Mouse (Mus musculus): ENCODE measurements around the gene Ugt1a6a. TPM values are rescaled to one million over a fixed set of nuclear protein-coding genes. Genes with fewer than 3 reads are reported as not detected.

Gene Ugt1a6a
- polyA plus RNA-seq, 1 experiment from 2014 or later, result 0.81 TPM

DNA sequence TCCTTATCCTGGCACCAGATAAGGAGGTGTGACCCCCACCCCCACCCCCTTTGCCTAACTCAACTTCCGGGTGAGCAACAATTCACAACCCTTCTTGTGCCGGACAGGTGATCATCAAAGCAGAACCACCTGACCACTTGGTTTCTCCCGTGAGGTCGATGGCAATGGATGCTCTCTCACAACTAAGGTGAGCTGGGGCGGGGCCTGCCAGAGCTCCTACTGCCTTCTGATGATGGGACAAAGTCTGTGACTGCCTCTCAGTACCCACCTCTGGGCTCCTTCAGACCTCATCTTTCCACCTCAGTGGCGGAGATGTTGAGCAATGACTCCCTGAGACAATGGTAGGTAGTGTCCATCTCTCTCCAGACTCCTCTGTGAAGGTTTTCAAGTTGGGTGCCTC lies 111.3 kb downstream of the Ugt1a6a start:
- no peak for ATAC-seq (replicated peaks; ENCODE audit: insufficient number of reproducible peaks, insufficient read depth, low FRiP score, low read depth)
- H3K4me2 ChIP-seq, result no peak overlapping the region
- 71% methylated on average over 6 of the region's 6 CpGs for WGBS
- H3K27me3 ChIP-seq, result no peaks in the 10 kb centered on the region
- no peak overlapping the region for H3K4me3 ChIP-seq
- no peak overlapping the region for H3K9ac ChIP-seq
- H3K27ac ChIP-seq, result no peak overlapping the region
- H3K4me1 ChIP-seq (replicated peaks), result no peaks in the 10 kb centered on the region
- H3K9me3 ChIP-seq (replicated peaks), result peaks cover 55% of the 10 kb centered on the region
- no peaks in the 10 kb centered on the region for H3K36me3 ChIP-seq

DNA sequence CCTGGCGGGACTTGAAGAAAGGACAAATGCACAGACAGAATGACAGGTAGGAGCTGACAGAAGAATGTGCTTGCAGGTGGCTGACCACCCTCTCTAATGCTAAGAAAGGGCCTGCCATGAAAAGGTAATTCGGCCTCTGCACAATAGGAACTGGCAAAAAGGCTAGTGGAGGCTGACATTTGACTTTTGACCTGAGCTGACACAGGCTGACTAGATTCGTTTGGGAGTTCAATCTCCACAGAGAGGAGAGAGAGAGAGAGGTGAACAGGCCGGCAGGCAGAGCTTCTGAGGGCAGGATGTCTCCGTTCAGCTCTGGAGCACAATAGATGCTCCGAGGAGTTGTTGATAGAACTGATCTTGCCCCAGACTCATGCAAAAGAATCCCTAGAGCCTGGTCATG lies 111.8 kb downstream of the Ugt1a6a start:
- H3K9me3 ChIP-seq (replicated peaks), result peaks cover 58% of the 10 kb centered on the region
- no peak overlapping the region for H3K9ac ChIP-seq
- H3K36me3 ChIP-seq, result no peaks in the 10 kb centered on the region
- no peak overlapping the region for H3K27ac ChIP-seq
- H3K4me2 ChIP-seq, result no peak overlapping the region
- no peak for ATAC-seq (replicated peaks; ENCODE audit: insufficient number of reproducible peaks, insufficient read depth, low FRiP score, low read depth)
- 41% methylated on average over 6 of the region's 6 CpGs for WGBS
- no peak overlapping the region for H3K4me3 ChIP-seq
- H3K27me3 ChIP-seq, result no peaks in the 10 kb centered on the region
- no peaks in the 10 kb centered on the region for H3K4me1 ChIP-seq (replicated peaks)

DNA sequence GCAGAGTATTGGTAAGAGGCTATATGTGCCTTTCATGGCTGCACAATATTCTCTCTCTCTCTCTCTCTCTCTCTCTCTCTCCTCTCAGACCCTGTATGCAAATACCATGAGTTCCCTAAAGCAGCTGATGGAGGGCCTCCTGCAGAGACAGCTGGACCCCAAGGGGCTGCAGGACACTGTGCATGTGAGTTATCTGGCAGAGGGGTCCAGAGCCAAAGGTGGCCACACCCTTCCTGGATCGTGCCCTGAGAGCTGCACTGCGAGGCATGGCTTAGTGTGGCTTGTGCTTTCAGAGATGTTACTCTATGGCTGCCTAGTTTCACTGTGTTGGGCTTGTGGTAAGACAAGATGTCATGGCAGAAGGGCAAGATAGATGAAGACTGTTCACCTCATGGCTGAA lies 113.1 kb downstream of the Ugt1a6a start:
- H3K9me3 ChIP-seq (replicated peaks), result peaks cover 55% of the 10 kb centered on the region
- no peak overlapping the region for H3K4me2 ChIP-seq
- no peak overlapping the region for H3K9ac ChIP-seq
- H3K4me3 ChIP-seq, result no peak overlapping the region
- ATAC-seq (replicated peaks; ENCODE audit: insufficient number of reproducible peaks, insufficient read depth, low FRiP score, low read depth), result no peak
- no peak overlapping the region for H3K27ac ChIP-seq
- H3K27me3 ChIP-seq, result no peaks in the 10 kb centered on the region
- 49% methylated on average over 2 of the region's 2 CpGs for WGBS
- no peaks in the 10 kb centered on the region for H3K36me3 ChIP-seq
- H3K4me1 ChIP-seq (replicated peaks), result no peaks in the 10 kb centered on the region

DNA sequence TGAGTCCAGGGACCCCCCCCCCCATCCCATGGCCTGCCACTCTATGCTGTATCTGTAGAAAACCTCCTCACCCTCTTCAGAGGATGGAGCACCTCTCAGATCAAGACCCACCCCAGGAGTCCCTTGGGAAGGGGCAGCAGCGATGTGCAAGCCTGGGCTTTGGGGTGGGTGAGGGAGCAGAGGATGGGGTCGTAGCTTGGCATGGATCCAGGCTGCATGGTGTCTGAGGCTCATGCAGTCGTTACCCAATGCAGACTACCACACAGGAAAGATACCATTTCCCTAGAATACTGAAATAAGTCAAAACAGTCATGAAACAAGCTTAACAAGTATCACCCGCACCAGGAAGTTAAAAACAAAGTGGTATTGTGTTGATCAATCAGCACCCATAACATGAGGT lies 114.0 kb downstream of the Ugt1a6a start:
- no peak for ATAC-seq (replicated peaks; ENCODE audit: insufficient number of reproducible peaks, insufficient read depth, low FRiP score, low read depth)
- Histone ChIP-seq H3K4me1 (replicated peaks) (no peaks in the 10 kb centered on the region), H3K27me3 (no peaks in the 10 kb centered on the region), H3K9me3 (replicated peaks) (peaks cover 48% of the 10 kb centered on the region), H3K27ac (no peak overlapping the region), H3K4me2 (no peak overlapping the region), H3K9ac (no peak overlapping the region), H3K4me3 (no peak overlapping the region), H3K36me3 (no peaks in the 10 kb centered on the region)
- WGBS, result 56% methylated on average over 4 of the region's 4 CpGs

DNA sequence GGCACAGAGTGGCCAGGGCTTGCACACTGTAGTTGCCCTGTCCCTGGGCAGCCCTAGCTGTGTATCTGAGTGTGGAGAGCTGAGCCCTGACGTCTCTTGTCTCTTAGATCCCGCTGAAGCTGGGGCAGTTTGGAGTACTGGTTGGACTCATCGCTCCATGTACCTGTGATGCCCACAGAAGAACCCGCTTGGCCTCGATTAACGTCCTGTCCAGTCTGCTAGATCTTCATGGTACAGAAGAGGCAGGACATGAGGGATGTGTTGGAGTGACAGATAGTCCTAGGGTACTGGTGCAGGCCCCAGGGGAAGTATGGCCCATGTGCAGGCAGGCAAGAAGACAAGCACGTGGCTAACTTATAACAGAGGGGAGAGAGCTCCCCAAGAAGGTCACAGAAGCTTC lies 115.0 kb downstream of the Ugt1a6a start:
- Histone ChIP-seq H3K27ac (no peak overlapping the region), H3K9ac (no peak overlapping the region), H3K27me3 (no peaks in the 10 kb centered on the region), H3K4me2 (no peak overlapping the region), H3K4me3 (no peak overlapping the region), H3K36me3 (no peaks in the 10 kb centered on the region), H3K4me1 (replicated peaks) (no peaks in the 10 kb centered on the region), H3K9me3 (replicated peaks) (peaks cover 42% of the 10 kb centered on the region)
- 72% methylated on average over 7 of the region's 7 CpGs for WGBS
- peak; percentile 0; the same call in 1 of the 2 replicates for ATAC-seq (replicated peaks; ENCODE audit: insufficient number of reproducible peaks, insufficient read depth, low FRiP score, low read depth)

DNA sequence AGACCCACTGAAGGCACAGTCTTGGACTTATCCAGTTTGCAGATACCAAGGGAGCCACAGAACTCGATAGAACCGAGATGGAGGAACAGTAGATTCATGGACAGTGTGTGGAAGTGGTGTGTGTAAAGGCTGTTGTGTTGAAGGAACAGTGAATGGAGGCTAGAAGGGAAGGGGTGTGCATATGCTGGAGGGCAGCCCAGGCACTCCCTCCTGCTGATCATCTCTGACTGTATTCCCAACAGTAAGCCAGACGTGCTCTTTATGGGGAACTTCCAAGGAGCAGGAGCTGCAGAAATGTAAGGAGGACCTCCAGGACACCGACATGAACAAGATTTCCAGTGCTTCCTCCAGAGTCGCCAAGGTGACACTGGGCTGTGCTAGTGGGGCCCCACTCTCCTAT lies 115.4 kb downstream of the Ugt1a6a start:
- Histone ChIP-seq H3K36me3 (no peaks in the 10 kb centered on the region), H3K9ac (no peak overlapping the region), H3K9me3 (replicated peaks) (peaks cover 38% of the 10 kb centered on the region), H3K4me2 (no peak overlapping the region), H3K4me3 (no peak overlapping the region), H3K27me3 (no peaks in the 10 kb centered on the region), H3K4me1 (replicated peaks) (no peaks in the 10 kb centered on the region), H3K27ac (no peak overlapping the region)
- 73% methylated on average over 5 of the region's 5 CpGs for WGBS
- no peak for ATAC-seq (replicated peaks; ENCODE audit: insufficient number of reproducible peaks, insufficient read depth, low FRiP score, low read depth)

DNA sequence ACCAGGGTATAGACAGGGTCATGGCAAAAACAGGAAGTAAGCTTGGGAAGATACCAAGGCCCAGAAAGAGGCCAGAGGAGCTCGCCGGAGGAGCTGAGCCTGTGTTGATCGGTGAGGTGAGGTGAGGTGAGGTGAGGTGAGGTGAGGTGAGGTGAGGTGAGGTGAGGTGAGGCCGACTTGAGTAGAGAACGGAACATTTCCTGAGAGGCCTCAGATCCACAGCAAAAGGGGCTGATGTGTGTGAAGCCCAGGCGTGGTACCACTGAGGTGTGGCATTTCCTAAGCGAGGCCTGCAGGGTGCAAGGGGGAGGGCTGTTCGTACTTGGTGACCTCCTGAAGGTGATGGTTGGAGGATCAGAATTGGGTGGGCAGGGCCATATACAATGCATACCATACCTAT lies 118.5 kb downstream of the Ugt1a6a start:
- H3K27me3 ChIP-seq, result no peaks in the 10 kb centered on the region
- H3K9me3 ChIP-seq (replicated peaks), result peaks cover 33% of the 10 kb centered on the region
- no peak overlapping the region for H3K4me2 ChIP-seq
- H3K27ac ChIP-seq, result no peak overlapping the region
- no peak overlapping the region for H3K4me3 ChIP-seq
- H3K4me1 ChIP-seq (replicated peaks), result no peaks in the 10 kb centered on the region
- no peak for ATAC-seq (replicated peaks; ENCODE audit: insufficient number of reproducible peaks, insufficient read depth, low FRiP score, low read depth)
- WGBS, result 66% methylated on average over 8 of the region's 8 CpGs
- H3K9ac ChIP-seq, result no peak overlapping the region
- no peaks in the 10 kb centered on the region for H3K36me3 ChIP-seq

DNA sequence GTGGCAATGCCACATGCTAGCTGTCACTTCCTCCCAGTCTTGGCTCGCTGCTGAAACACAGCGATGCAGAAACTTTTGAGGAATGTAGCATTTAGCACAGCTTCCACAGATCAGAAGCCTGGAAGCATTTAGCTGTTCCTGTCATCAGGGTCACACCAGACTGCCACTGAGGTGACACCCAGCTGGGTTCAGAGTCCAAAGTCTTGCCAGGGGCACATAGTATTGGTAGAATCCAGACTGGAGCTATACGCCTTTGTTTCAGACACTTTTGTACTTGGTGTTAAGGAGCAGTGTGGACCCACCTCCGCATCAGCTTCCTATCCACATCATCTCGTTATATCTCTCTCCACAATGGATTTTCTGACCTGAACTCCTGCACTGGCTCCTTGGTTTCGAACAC lies 118.9 kb downstream of the Ugt1a6a start:
- Histone ChIP-seq H3K27ac (no peak overlapping the region), H3K4me3 (no peak overlapping the region), H3K9ac (no peak overlapping the region), H3K27me3 (no peaks in the 10 kb centered on the region), H3K4me2 (no peak overlapping the region), H3K9me3 (replicated peaks) (peaks cover 33% of the 10 kb centered on the region), H3K4me1 (replicated peaks) (no peaks in the 10 kb centered on the region), H3K36me3 (no peaks in the 10 kb centered on the region)
- ATAC-seq (replicated peaks; ENCODE audit: insufficient number of reproducible peaks, insufficient read depth, low FRiP score, low read depth), result no peak
- 64% methylated on average over 6 of the region's 6 CpGs for WGBS

DNA sequence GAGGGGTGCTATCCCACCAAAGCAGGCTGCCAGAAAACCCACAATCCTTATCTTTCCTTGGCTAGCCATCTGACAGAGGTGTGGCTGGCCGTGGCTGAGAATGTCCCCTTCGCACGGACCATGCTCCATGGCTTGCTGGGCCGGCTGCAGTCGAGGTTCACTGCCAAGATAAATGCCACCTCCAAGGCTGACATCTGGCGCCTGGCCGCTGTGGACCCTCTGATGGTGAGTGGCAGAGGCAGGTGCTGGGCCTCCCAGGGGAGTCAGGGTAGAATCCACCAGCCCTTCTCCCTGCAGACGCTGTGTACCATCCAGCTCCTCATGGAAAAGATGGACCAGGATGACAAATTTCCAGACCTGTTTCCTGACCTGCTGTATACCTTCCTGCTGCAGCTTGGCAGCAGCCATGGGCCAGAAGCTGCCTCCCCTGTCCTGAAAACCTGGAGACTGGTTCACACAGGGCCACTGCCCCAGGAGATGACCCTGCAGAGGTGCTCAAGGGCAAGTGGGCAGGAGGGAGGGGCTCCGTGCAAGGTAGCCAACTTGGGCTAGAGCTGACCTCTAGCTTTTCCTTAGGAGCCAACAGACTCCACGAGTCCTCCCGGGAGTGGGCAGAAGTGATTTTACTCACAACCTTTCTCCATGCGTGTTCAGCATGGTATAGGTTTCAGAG lies 120.3 kb downstream of the Ugt1a6a start:
- ATAC-seq (replicated peaks; ENCODE audit: insufficient number of reproducible peaks, insufficient read depth, low FRiP score, low read depth), result no peak
- Histone ChIP-seq H3K4me2 (no peak overlapping the region), H3K9me3 (replicated peaks) (peaks cover 22% of the 10 kb centered on the region), H3K36me3 (no peaks in the 10 kb centered on the region), H3K4me3 (no peak overlapping the region), H3K27ac (no peak overlapping the region), H3K27me3 (no peaks in the 10 kb centered on the region), H3K4me1 (replicated peaks) (peaks cover 10% of the 10 kb centered on the region), H3K9ac (no peak overlapping the region)
- 80% methylated on average over 12 of the region's 12 CpGs for WGBS

DNA sequence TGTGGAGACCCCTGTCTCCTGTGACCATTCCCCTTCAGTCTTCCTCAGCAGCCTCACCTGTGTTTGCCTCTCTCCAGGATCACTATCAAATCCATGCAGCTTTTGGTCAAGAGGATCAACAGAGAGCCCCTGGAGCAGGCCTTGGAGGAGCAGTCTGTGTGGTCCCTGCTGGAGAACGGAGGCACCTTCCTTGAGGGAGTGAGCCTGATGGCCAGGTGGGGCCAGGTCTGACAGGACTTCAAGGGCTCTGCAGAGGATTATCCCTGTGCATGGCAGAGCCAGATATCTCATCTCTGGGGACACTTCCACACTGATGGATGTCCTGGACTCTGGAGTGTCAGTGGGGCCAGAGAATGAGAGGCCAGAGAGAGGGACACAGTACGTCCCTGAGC lies 120.9 kb downstream of the Ugt1a6a start:
- WGBS, result 55% methylated on average over 2 of the region's 2 CpGs
- Histone ChIP-seq H3K4me2 (no peak overlapping the region), H3K27ac (no peak overlapping the region), H3K9me3 (replicated peaks) (peaks cover 16% of the 10 kb centered on the region), H3K36me3 (no peaks in the 10 kb centered on the region), H3K4me3 (no peak overlapping the region), H3K9ac (no peak overlapping the region), H3K4me1 (replicated peaks) (peaks cover 14% of the 10 kb centered on the region), H3K27me3 (no peaks in the 10 kb centered on the region)
- 0 out of 2 replicates have a peak, but pooled peaks have one; percentile 3 for ATAC-seq (replicated peaks; ENCODE audit: insufficient number of reproducible peaks, insufficient read depth, low FRiP score, low read depth)

DNA sequence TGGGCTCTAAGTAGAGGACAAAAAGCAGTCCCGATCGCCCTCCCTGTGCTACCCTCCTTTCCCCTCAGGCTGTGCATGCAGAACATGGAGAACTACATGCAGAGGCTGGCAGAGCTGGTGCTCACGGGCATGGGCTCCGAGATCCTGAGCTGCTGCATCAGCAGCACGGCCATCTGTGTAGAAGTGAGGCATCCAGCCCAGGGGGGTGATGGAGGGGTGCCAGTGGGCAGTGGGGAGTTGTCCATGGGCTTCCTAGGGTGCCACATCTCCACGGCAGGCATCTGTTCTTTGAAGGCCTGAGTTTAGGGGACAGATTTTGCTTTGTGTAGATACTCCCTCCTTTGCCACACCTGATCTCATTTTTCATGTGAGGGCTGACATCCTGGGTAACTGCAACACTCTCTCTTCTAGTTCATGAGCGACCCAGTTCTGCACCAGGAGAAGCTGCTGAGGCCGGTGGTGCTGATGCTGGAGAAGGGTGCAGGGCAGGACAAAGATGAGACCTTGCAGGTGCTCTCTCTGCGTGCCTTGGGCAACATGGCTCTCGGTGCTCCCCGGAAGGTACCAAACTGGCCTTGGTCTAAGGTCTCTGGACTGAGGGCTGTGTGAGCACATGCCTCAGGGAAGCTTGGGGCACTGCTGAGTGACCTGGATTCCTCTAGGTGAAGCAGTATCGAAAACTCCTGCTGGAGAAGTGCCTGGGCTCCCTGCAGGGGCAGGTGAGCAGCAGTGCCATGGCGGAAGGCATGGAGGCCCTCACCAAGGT lies 121.6 kb downstream of the Ugt1a6a start:
- WGBS, result 74% methylated on average over 13 of the region's 13 CpGs
- ATAC-seq (replicated peaks; ENCODE audit: insufficient number of reproducible peaks, insufficient read depth, low FRiP score, low read depth), result no peak; the same call in 1 of the 2 replicates
- H3K4me1 ChIP-seq (replicated peaks), result peaks cover 14% of the 10 kb centered on the region
- no peak overlapping the region for H3K27ac ChIP-seq
- H3K27me3 ChIP-seq, result no peaks in the 10 kb centered on the region
- H3K9me3 ChIP-seq (replicated peaks), result peaks cover 9% of the 10 kb centered on the region; the same call in 1 of the 2 replicates
- 0 out of 2 replicates have a peak, but pooled peaks cover 7% of the 10 kb centered on the region for H3K36me3 ChIP-seq
- no peak overlapping the region for H3K9ac ChIP-seq
- H3K4me2 ChIP-seq, result no peak overlapping the region
- H3K4me3 ChIP-seq, result no peak overlapping the region
